Mouse (Mus musculus): ENCODE measurements around the gene Ctsr. TPM values are rescaled to one million over a fixed set of nuclear protein-coding genes. Genes with fewer than 3 reads are reported as not detected.
"Not testable (repeated sequence)": the region's sequence is repeated elsewhere in the genome, so short reads cannot be mapped to it uniquely, and the experiment has no call there.

Ctsr gene
- polyA plus RNA-seq (2012; rRNA removed) (not detected in 2 replicates), polyA plus RNA-seq (2014; fragmentation: Nextera tagmentation; extraction: Ambion mirVana) (not detected in 2 replicates)

GRCm38 (mm10) chr13:61164156-61164555 lies at the start of gene Ctsr:
Ctsr (minus strand) TSS chr13:61164256.
- 50% methylated on average over 1 of the region's 1 CpGs for WGBS (ENCODE audit: insufficient replicate concordance)
- H3K9ac ChIP-seq (replicated peaks): no peak within 1 kb of the TSS
- H3K4me3 ChIP-seq (ENCODE audit: insufficient read depth in 1 of 2, low read depth in 2 of 2, low read length in 2 of 2): no peak within 1 kb of the TSS
- TF ChIP-seq CTCF (IDR thresholded peaks at IDR 0.05; ENCODE audit: low read depth) (no peak), EP300 (IDR thresholded peaks at IDR 0.05; ENCODE audit: low read depth) (no peak)
- H3K4me1 ChIP-seq (replicated peaks; ENCODE audit: control insufficient read depth in 2 of 2, insufficient read depth in 2 of 2, low read length in 1 of 2): no peaks in the 10 kb centered on the region
- ATAC-seq (ENCODE audit: insufficient read depth) (no peak), DNase-seq (ENCODE audit: low read depth in 3 of 3, low spot score in 3 of 3) (no peak)
- H3K4me2 ChIP-seq (ENCODE audit: low read depth): no peak within 1 kb of the TSS
- H3K9me3 ChIP-seq (ENCODE audit: control insufficient read depth, low read length): no peaks in the 10 kb centered on the region
- no peak within 1 kb of the TSS for H3K27ac ChIP-seq
- H3K27me3 ChIP-seq (ENCODE audit: control insufficient read depth, insufficient read depth, low read length): no peaks in the 10 kb centered on the region
- H3K36me3 ChIP-seq (replicated peaks; ENCODE audit: control insufficient read depth, insufficient read depth, low read depth): no peaks in the 10 kb centered on the region

- no peak for DNase-seq (ENCODE audit: low read depth in 3 of 3, low spot score in 3 of 3)
- Histone ChIP-seq H3K27ac (no peak within 1 kb of the TSS), H3K4me3 (ENCODE audit: insufficient read depth in 1 of 2, low read depth in 2 of 2, low read length in 2 of 2) (no peak within 1 kb of the TSS), H3K36me3 (replicated peaks; ENCODE audit: control insufficient read depth, insufficient read depth, low read depth) (no peaks in the 10 kb centered on the region), H3K4me2 (ENCODE audit: low read depth) (no peak within 1 kb of the TSS), H3K9me3 (ENCODE audit: control insufficient read depth, low read length) (no peaks in the 10 kb centered on the region), H3K9ac (replicated peaks) (no peak within 1 kb of the TSS), H3K27me3 (ENCODE audit: control insufficient read depth, insufficient read depth, low read length) (no peaks in the 10 kb centered on the region), H3K4me1 (replicated peaks; ENCODE audit: control insufficient read depth in 2 of 2, insufficient read depth in 2 of 2, low read length in 1 of 2) (no peaks in the 10 kb centered on the region)
- TF ChIP-seq EP300 (IDR thresholded peaks at IDR 0.05; ENCODE audit: low read depth) (no peak), CTCF (IDR thresholded peaks at IDR 0.05; ENCODE audit: low read depth) (no peak)
- WGBS (ENCODE audit: insufficient replicate concordance): 57% methylated on average over 3 of the region's 3 CpGs
- ATAC-seq (ENCODE audit: insufficient read depth): no peak
These were observed 39.3 kb upstream of the Ctsr start, which contains the start of gene Cts6 for GRCm38 (mm10) chr13:61203310-61203709. Cts6 (minus strand) TSS chr13:61203410.

DNA sequence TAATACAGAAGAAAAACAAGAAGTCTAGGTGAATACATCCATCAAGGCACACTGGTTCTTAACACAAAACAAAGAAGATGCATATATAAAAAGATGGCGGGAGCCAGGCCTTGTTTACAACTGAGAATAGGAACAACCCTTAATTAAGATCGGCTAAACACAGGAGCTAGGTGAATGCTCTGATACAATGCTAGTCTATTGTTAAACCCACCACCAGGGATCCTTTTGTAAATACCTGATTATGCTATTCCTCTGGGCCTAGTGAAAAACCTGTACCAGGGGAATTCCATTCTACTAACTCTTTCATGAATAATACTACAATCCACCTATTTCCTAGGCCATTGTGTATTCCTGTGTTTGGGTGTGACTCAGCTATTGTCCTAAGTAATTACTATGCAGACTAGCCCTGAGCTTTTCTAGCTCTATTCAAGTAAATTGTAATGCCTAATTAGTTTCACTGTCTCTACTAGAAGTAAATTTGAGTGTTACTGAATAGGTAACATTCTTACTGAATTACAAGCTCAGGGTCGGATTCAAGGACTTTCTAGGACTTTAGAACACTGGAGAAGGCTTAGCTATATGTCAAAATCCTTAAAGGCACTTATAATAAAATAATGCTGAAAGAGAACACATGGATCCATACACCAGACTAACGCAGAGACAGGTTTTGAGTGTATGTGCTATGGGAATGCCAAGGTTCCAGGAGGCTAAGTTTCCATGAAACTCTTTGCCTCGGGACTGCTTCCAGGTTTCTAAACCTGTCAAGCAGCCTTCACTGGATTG lies 21.3 kb upstream of the Ctsr start:
- H3K4me3 ChIP-seq (ENCODE audit: insufficient read depth in 1 of 2, low read depth in 2 of 2, low read length in 2 of 2); H3K4me1 ChIP-seq (replicated peaks; ENCODE audit: control insufficient read depth in 2 of 2, insufficient read depth in 2 of 2, low read length in 1 of 2); H3K36me3 ChIP-seq (replicated peaks; ENCODE audit: control insufficient read depth, insufficient read depth, low read depth); ATAC-seq (ENCODE audit: insufficient read depth); H3K9me3 ChIP-seq (ENCODE audit: control insufficient read depth, low read length); H3K27ac ChIP-seq; H3K4me2 ChIP-seq (ENCODE audit: low read depth); H3K9ac ChIP-seq (replicated peaks); H3K27me3 ChIP-seq (ENCODE audit: control insufficient read depth, insufficient read depth, low read length); DNase-seq (ENCODE audit: low read depth in 3 of 3, low spot score in 3 of 3): not testable (repeated sequence)
- 44% methylated on average over 5 of the region's 5 CpGs for whole genome bisulfite sequencing (ENCODE audit: insufficient replicate concordance)

DNA sequence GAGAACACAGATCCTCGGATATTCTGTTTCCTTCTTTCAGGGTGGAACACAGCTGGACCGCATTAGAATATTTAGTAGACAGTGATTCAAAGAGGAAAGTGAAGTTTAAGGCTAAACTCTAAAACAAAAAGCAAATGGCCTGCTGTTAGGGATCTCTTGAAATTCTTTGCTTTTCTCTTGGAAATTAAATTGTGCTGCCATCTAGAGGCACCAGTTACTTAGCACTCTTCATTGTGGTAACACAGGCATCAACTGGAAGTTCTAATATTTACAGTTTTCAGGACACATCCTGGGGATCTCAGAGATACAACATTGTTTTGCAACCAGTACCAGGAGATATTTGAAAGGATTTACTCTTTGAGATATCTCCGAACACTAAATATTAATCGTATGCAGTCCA lies 566 bp upstream of the Ctsr start:
- Histone ChIP-seq H3K27ac (no peak overlapping the region), H3K4me2 (ENCODE audit: low read depth) (no peak overlapping the region), H3K9me3 (ENCODE audit: control insufficient read depth, low read length) (no peaks in the 10 kb centered on the region), H3K4me3 (ENCODE audit: insufficient read depth in 1 of 2, low read depth in 2 of 2, low read length in 2 of 2) (no peak overlapping the region), H3K4me1 (replicated peaks; ENCODE audit: control insufficient read depth in 2 of 2, insufficient read depth in 2 of 2, low read length in 1 of 2) (no peaks in the 10 kb centered on the region), H3K36me3 (replicated peaks; ENCODE audit: control insufficient read depth, insufficient read depth, low read depth) (no peaks in the 10 kb centered on the region), H3K27me3 (ENCODE audit: control insufficient read depth, insufficient read depth, low read length) (no peaks in the 10 kb centered on the region), H3K9ac (replicated peaks) (no peak overlapping the region)
- ATAC-seq (ENCODE audit: insufficient read depth) (no peak), DNase-seq (ENCODE audit: low read depth in 3 of 3, low spot score in 3 of 3) (no peak)
- no peak for TF ChIP-seq EP300 (IDR thresholded peaks at IDR 0.05; ENCODE audit: low read depth)
- 61% methylated on average over 4 of the region's 4 CpGs for WGBS (ENCODE audit: insufficient replicate concordance)

Other genes starting within 250 kb of the Ctsr start
- gene Gm49393, start 228.7 kb downstream of the Ctsr start, polyA plus RNA-seq (2012; rRNA removed): not detected in 2 replicates
- not detected in 2 replicates for gene Gm49393, start 228.7 kb downstream of the Ctsr start, polyA plus RNA-seq (2014; fragmentation: Nextera tagmentation; extraction: Ambion mirVana)
- gene Gm49391, start 227.7 kb downstream of the Ctsr start, polyA plus RNA-seq (2012; rRNA removed): 1.00 and 5.0 TPM in 2 replicates
- gene Gm49391, start 227.7 kb downstream of the Ctsr start, polyA plus RNA-seq (2014; fragmentation: Nextera tagmentation; extraction: Ambion mirVana): 1.8 and 2.9 TPM in 2 replicates
- gene Ctla2a, start 227.6 kb downstream of the Ctsr start, polyA plus RNA-seq (2012; rRNA removed): 7.6 and 14.9 TPM in 2 replicates
- 32.3 and 36.0 TPM in 2 replicates for gene Ctla2a, start 227.6 kb downstream of the Ctsr start, polyA plus RNA-seq (2014; fragmentation: Nextera tagmentation; extraction: Ambion mirVana)
- gene Tpbpa, start 222.3 kb downstream of the Ctsr start, polyA plus RNA-seq (2012; rRNA removed): 0.08 and 0.12 TPM in 2 replicates
- gene Tpbpa, start 222.3 kb downstream of the Ctsr start, polyA plus RNA-seq (2014; fragmentation: Nextera tagmentation; extraction: Ambion mirVana): not detected in 2 replicates
- gene Ctsj, start 158.3 kb downstream of the Ctsr start, polyA plus RNA-seq (2012; rRNA removed): 0.04 TPM in 1 of 2 replicates, not detected in the other
- gene Ctsj, start 158.3 kb downstream of the Ctsr start, polyA plus RNA-seq (2014; fragmentation: Nextera tagmentation; extraction: Ambion mirVana): not detected in 2 replicates
- gene Ctsq, start 123.6 kb downstream of the Ctsr start, polyA plus RNA-seq (2012; rRNA removed): not detected in 2 replicates
- gene Ctsq, start 123.6 kb downstream of the Ctsr start, polyA plus RNA-seq (2014; fragmentation: Nextera tagmentation; extraction: Ambion mirVana): not detected in 2 replicates
- gene Cts6, start 39.2 kb upstream of the Ctsr start, polyA plus RNA-seq (2012; rRNA removed): not detected in 2 replicates
- not detected in 2 replicates for gene Cts6, start 39.2 kb upstream of the Ctsr start, polyA plus RNA-seq (2014; fragmentation: Nextera tagmentation; extraction: Ambion mirVana)
- gene Cts8, start 91.1 kb upstream of the Ctsr start, polyA plus RNA-seq (2012; rRNA removed): not detected in 2 replicates
- not detected in 2 replicates for gene Cts8, start 91.1 kb upstream of the Ctsr start, polyA plus RNA-seq (2014; fragmentation: Nextera tagmentation; extraction: Ambion mirVana)
- gene Gm49398, start 124.6 kb upstream of the Ctsr start, polyA plus RNA-seq (2012; rRNA removed): not detected in 2 replicates
- gene Gm49398, start 124.6 kb upstream of the Ctsr start, polyA plus RNA-seq (2014; fragmentation: Nextera tagmentation; extraction: Ambion mirVana): not detected in 2 replicates
- not detected in 2 replicates for gene Cts7, start 193.9 kb upstream of the Ctsr start, polyA plus RNA-seq (2012; rRNA removed)
- gene Cts7, start 193.9 kb upstream of the Ctsr start, polyA plus RNA-seq (2014; fragmentation: Nextera tagmentation; extraction: Ambion mirVana): not detected in 2 replicates

All from liver, embryonic 14.5 days (tissue).